Mouse (Mus musculus) adrenal gland, postnatal 10 days (tissue): ENCODE data around the gene Clasp1. TPM values are rescaled to one million over a fixed set of nuclear protein-coding genes. Genes with fewer than 3 reads are reported as not detected.

Experiments
- DNase-seq: peaks from one replicate; pipeline ENCODE4 v3.0.0; 2021; ENCODE audit warnings: mixed read lengths
- total RNA-seq, 2 experiments: library from RNA; stranded (reverse); gene quantifications; 2 replicates each; pipeline ENCODE4 v1.2.3; 2021

Gene Clasp1
- total RNA-seq, 2 experiments from 2014 or later, result 39.7 to 60.7 TPM

DNA sequence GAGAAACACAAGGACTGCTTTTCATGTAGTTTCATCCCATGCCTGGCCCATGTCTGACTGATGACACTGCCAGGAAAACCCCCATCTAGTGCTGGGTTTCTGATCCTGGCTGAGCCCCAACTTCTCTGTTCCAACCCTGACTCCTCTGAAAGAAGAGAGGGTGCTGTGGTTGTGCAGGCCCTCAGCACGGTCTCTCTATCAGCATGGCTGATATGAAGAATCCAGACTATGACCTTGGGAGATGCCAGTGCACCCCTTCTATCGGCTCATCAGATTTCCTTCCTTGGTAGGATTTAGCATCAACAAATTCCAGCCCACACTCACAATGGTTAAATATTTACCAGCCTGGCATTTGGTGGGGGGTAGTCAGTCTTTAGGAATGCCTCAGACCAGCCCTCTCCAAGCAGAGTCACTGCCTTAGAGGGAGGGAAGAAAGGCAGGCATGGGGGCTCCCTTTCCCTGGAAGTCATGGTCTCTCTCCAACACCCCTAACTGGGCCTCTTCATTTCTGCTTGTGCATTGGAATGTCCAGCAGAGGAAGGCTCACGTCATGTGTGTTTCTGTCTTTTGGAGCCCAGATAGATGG, 272.1 kb downstream of the Clasp1 start:
- no peak for DNase-seq

Other genes with a start within 250 kb of the Clasp1 start
- not detected for gene Gm29106, start 212.5 kb upstream of the Clasp1 start, total RNA-seq
- gene Tsn, start 77.3 kb upstream of the Clasp1 start, total RNA-seq, result 100 to 1,000 TPM; 107 to 112 TPM
- gene Nifk, start 67.2 kb upstream of the Clasp1 start, total RNA-seq, result 10 to 100 TPM; 37.7 to 44.7 TPM
- 1 to 10 TPM; 1.1 TPM for gene Tfcp2l1, start 238.9 kb downstream of the Clasp1 start, total RNA-seq